Mouse (Mus musculus) thymus, postnatal 4 days (tissue): ENCODE measurements around the gene Tmem198.

Source experiments
- DNase-seq: peaks from one replicate; pipeline ENCODE4 v3.0.0; 2021

The Tmem198 gene

GRCm38 (mm10) chr1:75478916-75479634, at the start of gene Tmem198, which contains the start of gene Chpf:
Gene Tmem198, plus strand, starts transcription at chr1:75479532.
Gene Chpf, minus strand, starts transcription at chr1:75479307.
- DNase-seq, result peak; percentile 95

- peak; percentile 81 for DNase-seq
These were observed 43.6 kb upstream of the Tmem198 start, which contains the start of gene Gmppa for GRCm38 (mm10) chr1:75435475-75436328. Gene Gmppa, plus strand, starts transcription at chr1:75435930.

- no peak for DNase-seq
These were observed 40.5 kb upstream of the Tmem198 start for GRCm38 (mm10) chr1:75438782-75439181.

- DNase-seq, result no peak
These were observed 38.7 kb upstream of the Tmem198 start for GRCm38 (mm10) chr1:75440661-75441060.

GRCm38 (mm10) chr1:75441471-75441996, 37.8 kb upstream of the Tmem198 start:
- DNase-seq, result no peak

GRCm38 (mm10) chr1:75442171-75442570, 37.2 kb upstream of the Tmem198 start:
- no peak for DNase-seq

GRCm38 (mm10) chr1:75442811-75443210, 36.5 kb upstream of the Tmem198 start:
- DNase-seq, result no peak

GRCm38 (mm10) chr1:75443247-75444024, 35.9 kb upstream of the Tmem198 start:
- no peak for DNase-seq

- DNase-seq, result no peak
These were observed 35.1 kb upstream of the Tmem198 start for GRCm38 (mm10) chr1:75444208-75444607.

- DNase-seq, result no peak
These were observed 34.1 kb upstream of the Tmem198 start for GRCm38 (mm10) chr1:75445141-75445701.

GRCm38 (mm10) chr1:75445751-75446611, 33.4 kb upstream of the Tmem198 start:
- peak; percentile 83 for DNase-seq

GRCm38 (mm10) chr1:75446656-75447055, 32.7 kb upstream of the Tmem198 start:
- DNase-seq, result no peak

- DNase-seq, result no peak
These were observed 31.9 kb upstream of the Tmem198 start for GRCm38 (mm10) chr1:75447265-75448051.

GRCm38 (mm10) chr1:75448052-75448431, 31.3 kb upstream of the Tmem198 start:
- no peak for DNase-seq

GRCm38 (mm10) chr1:75448937-75449336, 30.4 kb upstream of the Tmem198 start:
- no peak for DNase-seq

GRCm38 (mm10) chr1:75449377-75450135, 29.8 kb upstream of the Tmem198 start:
- DNase-seq, result no peak

GRCm38 (mm10) chr1:75450314-75451005, 28.9 kb upstream of the Tmem198 start, which contains the start of gene Asic4:
Gene Asic4, plus strand, starts transcription at chr1:75450436.
- DNase-seq, result peak; percentile 35

GRCm38 (mm10) chr1:75451900-75452299, 27.4 kb upstream of the Tmem198 start:
- no peak for DNase-seq

- no peak for DNase-seq
These were observed 23.9 kb upstream of the Tmem198 start for GRCm38 (mm10) chr1:75455433-75455832.
